Mouse (Mus musculus): ENCODE results near the gene Mettl23. TPM values are rescaled to one million over a fixed set of nuclear protein-coding genes. Genes with fewer than 3 reads are reported as not detected.

Gene Mettl23
- polyA plus RNA-seq (2015; fragmentation: Nextera tagmentation; extraction: Ambion mirVana), result 45.8 and 53.5 TPM in 2 replicates

GRCm38 (mm10) chr11:116843261-116844233 lies at the start of gene Mettl23, which contains the start of gene Jmjd6:
TSS of gene Mettl23 (plus strand) at chr11:116843278.
TSS of gene Jmjd6 (minus strand) at chr11:116843449.

GRCm38 (mm10) chr11:116827534-116828165 lies 15.4 kb upstream of the Mettl23 start, which contains the start of gene Mxra7:
TSS of gene Mxra7 (minus strand) at chr11:116828046.

GRCm38 (mm10) chr11:116852291-116852890 lies 9.3 kb downstream of the Mettl23 start, which contains the start of gene Mfsd11:
TSS of gene Mfsd11 (plus strand) at chr11:116852440.

GRCm38 (mm10) chr11:116852891-116853511 lies 9.9 kb downstream of the Mettl23 start, which contains the start of gene Srsf2:
TSS of gene Srsf2 (minus strand) at chr11:116853094.

Other genes with a start within 250 kb of the Mettl23 start
- 3.3 and 6.2 TPM in 2 replicates for gene Rhbdf2, start 216.3 kb upstream of the Mettl23 start, polyA plus RNA-seq (2015; fragmentation: Nextera tagmentation; extraction: Ambion mirVana)
- gene Prcd, start 189.7 kb upstream of the Mettl23 start, polyA plus RNA-seq (2015; fragmentation: Nextera tagmentation; extraction: Ambion mirVana), result 2.0 and 2.1 TPM in 2 replicates
- gene Cygb, start 189.0 kb upstream of the Mettl23 start, polyA plus RNA-seq (2015; fragmentation: Nextera tagmentation; extraction: Ambion mirVana), result 83.3 and 84.4 TPM in 2 replicates
- not detected in 2 replicates for gene St6galnac1, start 67.8 kb upstream of the Mettl23 start, polyA plus RNA-seq (2015; fragmentation: Nextera tagmentation; extraction: Ambion mirVana)
- 29.5 and 34.3 TPM in 2 replicates for gene Mxra7, start 15.2 kb upstream of the Mettl23 start, polyA plus RNA-seq (2015; fragmentation: Nextera tagmentation; extraction: Ambion mirVana)
- gene Jmjd6, start 171 bp downstream of the Mettl23 start, polyA plus RNA-seq (2015; fragmentation: Nextera tagmentation; extraction: Ambion mirVana), result 48.9 and 52.1 TPM in 2 replicates
- 24.2 and 25.3 TPM in 2 replicates for gene Mfsd11, start 9.2 kb downstream of the Mettl23 start, polyA plus RNA-seq (2015; fragmentation: Nextera tagmentation; extraction: Ambion mirVana)
- gene Srsf2, start 9.8 kb downstream of the Mettl23 start, polyA plus RNA-seq (2015; fragmentation: Nextera tagmentation; extraction: Ambion mirVana), result 340 and 411 TPM in 2 replicates
- gene Mgat5b, start 75.6 kb downstream of the Mettl23 start, polyA plus RNA-seq (2015; fragmentation: Nextera tagmentation; extraction: Ambion mirVana), result 0.29 TPM in 1 of 2 replicates, not detected in the other